Mouse (Mus musculus) right cerebral cortex, postnatal 36 days (tissue): Measurements from ENCODE around the gene Plcd1.

Experiments used
- DNase-seq, 2 experiments: peaks; one replicate each; pipeline ENCODE4 v3.0.0; 2022; ENCODE audit warnings: low spot score in 2 of 2, mixed read lengths in 1 of 2

The Plcd1 gene

DNA sequence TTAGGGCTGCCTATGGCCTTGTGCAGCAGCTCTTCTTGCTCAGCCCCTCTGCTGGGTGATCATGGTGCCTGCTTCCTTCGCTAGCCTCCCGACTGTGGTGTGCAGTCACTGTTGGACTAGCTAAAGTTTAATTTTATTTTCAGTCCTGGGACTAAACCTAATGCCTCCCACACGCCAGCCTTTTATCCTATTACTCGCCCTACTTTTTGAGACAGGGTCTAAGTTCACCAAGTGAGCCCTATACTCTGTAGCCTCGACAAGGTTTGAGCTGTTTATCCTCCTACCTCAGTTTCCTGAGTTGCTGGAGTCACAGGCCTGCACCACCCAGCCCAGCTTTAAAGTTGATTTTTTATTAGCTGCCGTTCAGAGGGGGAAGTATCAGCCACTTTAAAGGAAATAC, 68.0 kb downstream of the Plcd1 start:
- DNase-seq = no peak

DNA sequence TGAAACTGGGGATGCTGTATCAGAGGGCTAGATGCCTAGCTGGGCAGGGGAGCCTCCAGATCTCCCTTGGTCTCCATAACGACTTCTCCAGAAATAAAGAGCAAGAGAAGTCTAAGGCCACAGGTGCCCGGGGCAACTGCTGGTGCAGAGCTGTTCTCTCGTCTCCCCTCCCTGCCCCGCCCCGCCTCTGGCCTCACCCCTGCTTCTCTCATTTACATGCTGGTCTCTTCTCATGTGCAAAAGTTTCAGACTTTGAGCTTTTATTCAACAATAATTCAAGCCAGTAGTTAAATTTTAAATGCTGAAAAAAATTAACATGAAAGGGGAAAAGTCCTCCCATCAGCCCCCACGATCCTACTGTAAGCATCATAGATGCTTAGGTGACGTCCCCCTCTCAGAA, 71.6 kb downstream of the Plcd1 start:
- DNase-seq = no peak
